Mouse (Mus musculus) thymus, adult 2 months (tissue): Measurements from ENCODE around the gene Rgs9bp. TPM values are rescaled to one million over a fixed set of nuclear protein-coding genes. Genes with fewer than 3 reads are reported as not detected.

Experiments
- DNase-seq: peaks from one replicate; pipeline ENCODE4 v3.0.0; 2021
- H3K27ac ChIP-seq: fragments of 200-500 bp; 2 replicates; pipeline ENCODE4 v1.5.1; 2012; ENCODE audit warnings: low read length, control low read depth; ENCODE audit not compliant: control insufficient read depth, insufficient read depth
- H3K27me3 ChIP-seq: fragments of 200-500 bp; 2 replicates; pipeline ENCODE4 v1.6.1; 2012; ENCODE audit warnings: mild to moderate bottlenecking, low read length, moderate library complexity, mixed read lengths; ENCODE audit not compliant: control insufficient read depth, insufficient read depth
- H3K36me3 ChIP-seq: fragments of 200-500 bp; 2 replicates; pipeline ENCODE4 v1.6.1; 2012; ENCODE audit warnings: mild to moderate bottlenecking, low read length, moderate library complexity; ENCODE audit not compliant: control insufficient read depth, insufficient read depth
- H3K4me1 ChIP-seq: fragments of 200-500 bp; replicated peaks from 2 replicates; pipeline ENCODE4 v1.6.1; 2012; ENCODE audit warnings: low read length; ENCODE audit not compliant: control insufficient read depth, insufficient read depth
- H3K4me3 ChIP-seq: fragments of 200-500 bp; 2 replicates; pipeline ENCODE4 v1.5.1; 2012; ENCODE audit warnings: mild to moderate bottlenecking, low read length, control low read depth, moderate library complexity; ENCODE audit not compliant: control insufficient read depth, insufficient read depth
- CTCF ChIP-seq: fragments of 200-500 bp; IDR thresholded peaks from 2 replicates; pipeline ENCODE4 v1.5.1; 2012; ENCODE audit warnings: mild to moderate bottlenecking, control low read depth, low read length, moderate library complexity, borderline replicate concordance; ENCODE audit not compliant: control insufficient read depth, poor library complexity, insufficient read depth; ENCODE audit errors: extremely low read depth
- POLR2A ChIP-seq: fragments of 200-500 bp; IDR thresholded peaks from 2 replicates; pipeline ENCODE4 v1.6.1; 2012; ENCODE audit warnings: mild to moderate bottlenecking, low read length, control low read depth, moderate library complexity; ENCODE audit not compliant: control insufficient read depth, poor library complexity, insufficient read depth; ENCODE audit errors: extremely low read depth
- WGBS: fragments of 180-500 bp; shearing (Covaris S2); methylation state at CpG from one replicate; pipeline ENCODE4 v1.1.7; 2018; 5-methylcytosine and 5-hydroxymethylcytosine counted together
- polyA plus RNA-seq: library from polyadenylated mRNA; depleted of rRNA; stranded (reverse); fragments of >200 nt; gene quantifications from 2 replicates; pipeline ENCODE4 v1.2.3, GENCODE M21; 2012

The Rgs9bp gene
- polyA plus RNA-seq, 1 experiment: 0.26 TPM

GRCm38 (mm10) chr7:35555224-35556204 lies 29.9 kb downstream of the Rgs9bp start:
- H3K4me3 ChIP-seq: peak overlapping the region; percentile 63
- TF ChIP-seq CTCF (peak; percentile 32; the same call in 1 of the 2 replicates), POLR2A (peak; percentile 77)
- H3K27ac ChIP-seq: peak overlapping the region; percentile 4; the same call in 1 of the 2 replicates
- H3K36me3 ChIP-seq: no peaks in the 10 kb centered on the region
- 2% methylated on average over 92 of the region's 93 CpGs for WGBS
- peak; percentile 84 for DNase-seq
- no peaks in the 10 kb centered on the region for H3K27me3 ChIP-seq
- H3K4me1 ChIP-seq: peaks cover 5% of the 10 kb centered on the region; the same call in 1 of the 2 replicates

- TF ChIP-seq CTCF (no peak), POLR2A (no peak)
- DNase-seq: peak; percentile 34
- 3% methylated on average over 28 of the region's 28 CpGs for WGBS
- H3K4me1 ChIP-seq: peaks cover 5% of the 10 kb centered on the region; the same call in 1 of the 2 replicates
- no peaks in the 10 kb centered on the region for H3K27me3 ChIP-seq
- H3K27ac ChIP-seq: peak overlapping the region; percentile 28; the same call in 1 of the 2 replicates
- peaks cover 4% of the 10 kb centered on the region; the same call in 1 of the 2 replicates for H3K36me3 ChIP-seq
- H3K4me3 ChIP-seq: peak overlapping the region; percentile 63
These were observed 30.7 kb downstream of the Rgs9bp start for GRCm38 (mm10) chr7:35554605-35555175.

DNA sequence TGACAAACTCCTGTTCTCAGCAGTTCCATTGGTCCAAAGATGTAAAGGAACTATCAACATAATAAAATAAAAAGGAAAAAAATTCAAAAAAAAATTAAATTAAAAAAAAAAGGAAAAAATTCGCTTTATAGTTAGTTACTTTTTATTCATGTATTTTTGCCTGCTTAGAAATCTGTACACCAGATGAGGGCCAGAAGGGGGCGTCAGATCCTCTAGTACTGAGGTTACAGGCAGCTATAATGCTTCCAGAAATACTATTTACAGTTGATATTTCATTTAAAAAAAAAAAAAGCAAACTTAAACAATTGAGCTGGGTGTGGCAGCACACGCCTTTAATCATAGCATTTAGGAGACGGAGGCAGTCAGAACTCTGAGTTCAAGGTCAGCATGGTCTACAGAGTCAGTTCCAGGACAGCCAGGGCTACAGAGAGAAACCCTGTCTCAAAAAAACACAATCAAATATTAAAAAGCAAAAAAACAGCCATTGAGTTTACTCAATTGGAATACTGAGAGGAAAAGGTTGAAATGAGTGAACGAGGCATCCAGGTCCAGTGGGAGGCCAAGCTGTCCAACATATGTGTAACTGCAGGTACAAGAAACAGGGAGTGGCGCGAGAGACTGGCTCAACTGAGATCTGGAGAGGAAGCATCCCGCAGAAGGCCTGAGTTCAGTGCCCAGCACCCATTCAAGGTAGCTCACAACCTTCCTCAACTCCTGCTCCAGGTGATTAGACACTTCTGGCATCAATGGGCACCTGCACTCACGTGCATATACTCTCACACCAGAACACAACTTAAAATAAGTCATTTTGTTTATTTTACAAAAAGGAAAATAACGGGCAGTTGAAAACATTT lies 31.4 kb downstream of the Rgs9bp start:
- 82% methylated on average over 10 of the region's 10 CpGs for WGBS
- no peak overlapping the region for H3K27ac ChIP-seq

DNA sequence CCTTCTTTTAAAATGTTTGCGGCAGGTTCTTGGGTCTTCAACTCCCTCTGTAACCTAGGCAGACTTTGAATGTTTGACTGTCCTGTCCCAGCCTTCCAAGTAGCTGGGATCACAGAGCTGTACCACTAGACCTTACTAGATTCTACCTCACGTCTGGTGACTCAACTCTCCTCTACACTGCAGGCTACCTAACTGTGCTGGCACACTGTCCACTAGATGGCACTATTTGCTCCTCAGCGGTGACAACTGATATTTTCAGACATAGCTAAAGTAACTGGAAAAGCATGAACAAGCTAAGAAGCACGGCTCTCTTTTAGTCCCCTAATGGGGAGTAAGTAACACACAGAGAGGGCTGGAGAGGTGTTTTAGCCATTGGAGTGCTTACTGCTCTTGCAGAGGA lies 39.5 kb downstream of the Rgs9bp start:
- peak; percentile 54 for DNase-seq

More for the DNA sequence above, 31.4 kb downstream of the Rgs9bp start:
- H3K36me3 ChIP-seq: peaks cover 10% of the 10 kb centered on the region
- no peaks in the 10 kb centered on the region for H3K27me3 ChIP-seq
- peak overlapping the region; percentile 63; the same call in 1 of the 2 replicates for H3K4me3 ChIP-seq
- TF ChIP-seq CTCF: no peak
- TF ChIP-seq POLR2A: no peak
- H3K4me1 ChIP-seq: peaks cover 5% of the 10 kb centered on the region; the same call in 1 of the 2 replicates
- peak; percentile 49 for DNase-seq

GRCm38 (mm10) chr7:35537562-35537961 lies 47.8 kb downstream of the Rgs9bp start, which contains the start of gene Tdrd12:
Tdrd12 (minus strand) TSS chr7:35537745.
- TF ChIP-seq POLR2A: no peak
- TF ChIP-seq CTCF: no peak
- WGBS: 95% methylated on average over 17 of the region's 17 CpGs
- DNase-seq: no peak
- H3K36me3 ChIP-seq: no peaks in the 10 kb centered on the region
- no peak within 1 kb of the TSS for H3K4me3 ChIP-seq
- no peak within 1 kb of the TSS for H3K27ac ChIP-seq
- H3K27me3 ChIP-seq: no peaks in the 10 kb centered on the region
- H3K4me1 ChIP-seq: no peaks in the 10 kb centered on the region

More for the DNA sequence above, 39.5 kb downstream of the Rgs9bp start:
- Histone ChIP-seq H3K4me3 (no peak overlapping the region), H3K27ac (no peak overlapping the region), H3K36me3 (peaks cover 12% of the 10 kb centered on the region), H3K4me1 (no peaks in the 10 kb centered on the region), H3K27me3 (no peaks in the 10 kb centered on the region)
- TF ChIP-seq CTCF: no peak
- TF ChIP-seq POLR2A: no peak
- 43% methylated on average over 4 of the region's 4 CpGs for WGBS
